Mouse (Mus musculus): ENCODE data around the gene Adtrp. TPM values are rescaled to one million over a fixed set of nuclear protein-coding genes. Genes with fewer than 3 reads are reported as not detected.

Adtrp gene
- polyA plus RNA-seq, 1 experiment from 2014 or later: 0.72 TPM

GRCm38 (mm10) chr13:41805138-41805820 is 42.2 kb downstream of the Adtrp start:
- 80% methylated on average over 7 of the region's 7 CpGs for WGBS
- no peaks in the 10 kb centered on the region for H3K36me3 ChIP-seq (ENCODE audit: control insufficient read depth, insufficient read depth, low read length)
- no peaks in the 10 kb centered on the region for H3K9me3 ChIP-seq (ENCODE audit: control insufficient read depth, low read depth, low read length)
- no peak overlapping the region for H3K9ac ChIP-seq (replicated peaks; ENCODE audit: low read depth, low read length)
- no peak overlapping the region for H3K4me2 ChIP-seq (replicated peaks; ENCODE audit: low read depth, low read length)
- H3K27ac ChIP-seq (ENCODE audit: low read length): no peak overlapping the region
- no peak overlapping the region for H3K4me3 ChIP-seq (ENCODE audit: low read depth, low read length)
- H3K27me3 ChIP-seq (ENCODE audit: control insufficient read depth, insufficient read depth, low read length): no peaks in the 10 kb centered on the region
- H3K4me1 ChIP-seq (ENCODE audit: control insufficient read depth, insufficient read depth, low read length): 0 out of 2 replicates have a peak, but pooled peaks cover 3% of the 10 kb centered on the region
- no peak for ATAC-seq (ENCODE audit: insufficient number of reproducible peaks, insufficient read depth, low FRiP score, low read depth)

- Histone ChIP-seq H3K9me3 (ENCODE audit: control insufficient read depth, low read depth, low read length) (no peaks in the 10 kb centered on the region), H3K9ac (replicated peaks; ENCODE audit: low read depth, low read length) (no peak overlapping the region), H3K27me3 (ENCODE audit: control insufficient read depth, insufficient read depth, low read length) (no peaks in the 10 kb centered on the region), H3K36me3 (ENCODE audit: control insufficient read depth, insufficient read depth, low read length) (no peaks in the 10 kb centered on the region), H3K4me2 (replicated peaks; ENCODE audit: low read depth, low read length) (no peak overlapping the region), H3K4me1 (ENCODE audit: control insufficient read depth, insufficient read depth, low read length) (0 out of 2 replicates have a peak, but pooled peaks cover 3% of the 10 kb centered on the region), H3K27ac (ENCODE audit: low read length) (no peak overlapping the region), H3K4me3 (ENCODE audit: low read depth, low read length) (no peak overlapping the region)
- WGBS: 41% methylated on average over 8 of the region's 8 CpGs
- ATAC-seq (ENCODE audit: insufficient number of reproducible peaks, insufficient read depth, low FRiP score, low read depth): no peak
Observed at GRCm38 (mm10) chr13:41803656-41804265, 43.7 kb downstream of the Adtrp start.

- no peak overlapping the region for H3K27ac ChIP-seq (ENCODE audit: low read length)
- no peak for ATAC-seq (ENCODE audit: insufficient number of reproducible peaks, insufficient read depth, low FRiP score, low read depth)
- no peaks in the 10 kb centered on the region for H3K9me3 ChIP-seq (ENCODE audit: control insufficient read depth, low read depth, low read length)
- no peak overlapping the region for H3K9ac ChIP-seq (replicated peaks; ENCODE audit: low read depth, low read length)
- no peaks in the 10 kb centered on the region for H3K27me3 ChIP-seq (ENCODE audit: control insufficient read depth, insufficient read depth, low read length)
- no peaks in the 10 kb centered on the region for H3K36me3 ChIP-seq (ENCODE audit: control insufficient read depth, insufficient read depth, low read length)
- H3K4me2 ChIP-seq (replicated peaks; ENCODE audit: low read depth, low read length): no peak overlapping the region
- no peak overlapping the region for H3K4me3 ChIP-seq (ENCODE audit: low read depth, low read length)
- H3K4me1 ChIP-seq (ENCODE audit: control insufficient read depth, insufficient read depth, low read length): 0 out of 2 replicates have a peak, but pooled peaks cover 3% of the 10 kb centered on the region
- WGBS: 23% methylated on average over 8 of the region's 8 CpGs
Observed at GRCm38 (mm10) chr13:41801177-41801636, 46.3 kb downstream of the Adtrp start.

GRCm38 (mm10) chr13:41792849-41793248 is 54.6 kb downstream of the Adtrp start:
- Histone ChIP-seq H3K27me3 (ENCODE audit: control insufficient read depth, insufficient read depth, low read length) (no peaks in the 10 kb centered on the region), H3K9ac (replicated peaks; ENCODE audit: low read depth, low read length) (no peak overlapping the region), H3K4me2 (replicated peaks; ENCODE audit: low read depth, low read length) (no peak overlapping the region), H3K4me1 (ENCODE audit: control insufficient read depth, insufficient read depth, low read length) (no peaks in the 10 kb centered on the region), H3K27ac (ENCODE audit: low read length) (no peak overlapping the region), H3K36me3 (ENCODE audit: control insufficient read depth, insufficient read depth, low read length) (no peaks in the 10 kb centered on the region), H3K4me3 (ENCODE audit: low read depth, low read length) (no peak overlapping the region), H3K9me3 (ENCODE audit: control insufficient read depth, low read depth, low read length) (no peaks in the 10 kb centered on the region)
- no peak for ATAC-seq (ENCODE audit: insufficient number of reproducible peaks, insufficient read depth, low FRiP score, low read depth)
- 80% methylated on average over 6 of the region's 6 CpGs for WGBS

GRCm38 (mm10) chr13:41787863-41788536 is 59.5 kb downstream of the Adtrp start:
- H3K9me3 ChIP-seq (ENCODE audit: control insufficient read depth, low read depth, low read length): no peaks in the 10 kb centered on the region
- H3K27me3 ChIP-seq (ENCODE audit: control insufficient read depth, insufficient read depth, low read length): no peaks in the 10 kb centered on the region
- 74% methylated on average over 2 of the region's 2 CpGs for WGBS
- H3K36me3 ChIP-seq (ENCODE audit: control insufficient read depth, insufficient read depth, low read length): no peaks in the 10 kb centered on the region
- H3K9ac ChIP-seq (replicated peaks; ENCODE audit: low read depth, low read length): no peak overlapping the region
- no peaks in the 10 kb centered on the region for H3K4me1 ChIP-seq (ENCODE audit: control insufficient read depth, insufficient read depth, low read length)
- H3K4me2 ChIP-seq (replicated peaks; ENCODE audit: low read depth, low read length): no peak overlapping the region
- no peak overlapping the region for H3K27ac ChIP-seq (ENCODE audit: low read length)
- no peak for ATAC-seq (ENCODE audit: insufficient number of reproducible peaks, insufficient read depth, low FRiP score, low read depth)
- H3K4me3 ChIP-seq (ENCODE audit: low read depth, low read length): no peak overlapping the region

GRCm38 (mm10) chr13:41786640-41787039 is 60.8 kb downstream of the Adtrp start:
- Histone ChIP-seq H3K9me3 (ENCODE audit: control insufficient read depth, low read depth, low read length) (no peaks in the 10 kb centered on the region), H3K4me1 (ENCODE audit: control insufficient read depth, insufficient read depth, low read length) (no peaks in the 10 kb centered on the region), H3K4me3 (ENCODE audit: low read depth, low read length) (no peak overlapping the region), H3K4me2 (replicated peaks; ENCODE audit: low read depth, low read length) (no peak overlapping the region), H3K27ac (ENCODE audit: low read length) (no peak overlapping the region), H3K27me3 (ENCODE audit: control insufficient read depth, insufficient read depth, low read length) (no peaks in the 10 kb centered on the region), H3K36me3 (ENCODE audit: control insufficient read depth, insufficient read depth, low read length) (no peaks in the 10 kb centered on the region), H3K9ac (replicated peaks; ENCODE audit: low read depth, low read length) (no peak overlapping the region)
- no peak for ATAC-seq (ENCODE audit: insufficient number of reproducible peaks, insufficient read depth, low FRiP score, low read depth)
- WGBS: 91% methylated on average over 3 of the region's 3 CpGs

- H3K9ac ChIP-seq (replicated peaks; ENCODE audit: low read depth, low read length): no peak overlapping the region
- WGBS: 79% methylated on average over 7 of the region's 7 CpGs
- no peak for ATAC-seq (ENCODE audit: insufficient number of reproducible peaks, insufficient read depth, low FRiP score, low read depth)
Observed at GRCm38 (mm10) chr13:41784889-41785701, 62.4 kb downstream of the Adtrp start.

GRCm38 (mm10) chr13:41780296-41780695 is 67.2 kb downstream of the Adtrp start:
- Histone ChIP-seq H3K4me3 (ENCODE audit: low read depth, low read length) (no peak overlapping the region), H3K4me2 (replicated peaks; ENCODE audit: low read depth, low read length) (no peak overlapping the region), H3K27me3 (ENCODE audit: control insufficient read depth, insufficient read depth, low read length) (no peaks in the 10 kb centered on the region), H3K36me3 (ENCODE audit: control insufficient read depth, insufficient read depth, low read length) (no peaks in the 10 kb centered on the region), H3K4me1 (ENCODE audit: control insufficient read depth, insufficient read depth, low read length) (no peaks in the 10 kb centered on the region), H3K9ac (replicated peaks; ENCODE audit: low read depth, low read length) (no peak overlapping the region), H3K9me3 (ENCODE audit: control insufficient read depth, low read depth, low read length) (no peaks in the 10 kb centered on the region), H3K27ac (ENCODE audit: low read length) (no peak overlapping the region)
- WGBS: 75% methylated on average over 4 of the region's 4 CpGs
- no peak for ATAC-seq (ENCODE audit: insufficient number of reproducible peaks, insufficient read depth, low FRiP score, low read depth)

More at GRCm38 (mm10) chr13:41784889-41785701, 62.4 kb downstream of the Adtrp start:
- H3K4me1 ChIP-seq (ENCODE audit: control insufficient read depth, insufficient read depth, low read length): no peaks in the 10 kb centered on the region
- no peak overlapping the region for H3K27ac ChIP-seq (ENCODE audit: low read length)
- no peak overlapping the region for H3K4me3 ChIP-seq (ENCODE audit: low read depth, low read length)
- no peaks in the 10 kb centered on the region for H3K27me3 ChIP-seq (ENCODE audit: control insufficient read depth, insufficient read depth, low read length)
- no peak overlapping the region for H3K4me2 ChIP-seq (replicated peaks; ENCODE audit: low read depth, low read length)
- no peaks in the 10 kb centered on the region for H3K9me3 ChIP-seq (ENCODE audit: control insufficient read depth, low read depth, low read length)
- H3K36me3 ChIP-seq (ENCODE audit: control insufficient read depth, insufficient read depth, low read length): no peaks in the 10 kb centered on the region

Measured in stomach, embryonic 14.5 days (tissue).